Mouse (Mus musculus): ENCODE data around the gene Smap2. TPM values are rescaled to one million over a fixed set of nuclear protein-coding genes. Genes with fewer than 3 reads are reported as not detected.

The Smap2 gene
- polyA plus RNA-seq, 1 experiment from 2014 or later = 39.0 TPM

Small RNAs within 50 kb of the gene (microRNA-seq; reads per million reads assigned to microRNA genes)
- not detected for gene Mir7015 (ENCODE audit: borderline number of aligned reads)

Other genes starting within 250 kb of the Smap2 start
- 85.3 and 90.4 TPM in 2 replicates for gene Nfyc, start 185.7 kb downstream of the Smap2 start, polyA plus RNA-seq (2015; fragmentation: Nextera tagmentation; extraction: Ambion mirVana)
- gene Rims3, start 162.4 kb downstream of the Smap2 start, polyA plus RNA-seq (2015; fragmentation: Nextera tagmentation; extraction: Ambion mirVana) = 0.30 and 0.35 TPM in 2 replicates
- gene Exo5, start 92.2 kb downstream of the Smap2 start, polyA plus RNA-seq (2015; fragmentation: Nextera tagmentation; extraction: Ambion mirVana) = 23.7 and 23.8 TPM in 2 replicates
- 2.4 and 3.8 TPM in 2 replicates for gene Zfp69, start 65.5 kb downstream of the Smap2 start, polyA plus RNA-seq (2015; fragmentation: Nextera tagmentation; extraction: Ambion mirVana)
- 0.20 and 0.41 TPM in 2 replicates for gene Col9a2, start 22.1 kb upstream of the Smap2 start, polyA plus RNA-seq (2015; fragmentation: Nextera tagmentation; extraction: Ambion mirVana)
- gene Zmpste24, start 81.0 kb upstream of the Smap2 start, polyA plus RNA-seq (2015; fragmentation: Nextera tagmentation; extraction: Ambion mirVana) = 49.0 and 50.2 TPM in 2 replicates
- gene Tmco2, start 92.0 kb upstream of the Smap2 start, polyA plus RNA-seq (2015; fragmentation: Nextera tagmentation; extraction: Ambion mirVana) = not detected in 2 replicates
- gene Rlf, start 197.8 kb upstream of the Smap2 start, polyA plus RNA-seq (2015; fragmentation: Nextera tagmentation; extraction: Ambion mirVana) = 14.4 and 17.7 TPM in 2 replicates

Measured in thymus, postnatal 0 days (tissue).